Mouse (Mus musculus) MEL (cell line): ENCODE measurements at regions not wholly inside any gene's neighbourhood (a gene's known extent, or its start where the extent isn't known, plus 50 kb on each side); places are given as distances from the start of the nearest gene placed in this dataset.

ENCODE experiments used
- DNase-seq: peaks from one replicate; pipeline ENCODE4 v3.0.0; 2011; ENCODE audit warnings: low read depth, low spot score
- H3K27ac ChIP-seq: 2 replicates; pipeline ENCODE4 v1.5.1; 2012; ENCODE audit warnings: low read depth, mild to moderate bottlenecking, control low read depth, low read length, moderate library complexity; ENCODE audit not compliant: control insufficient read depth
- H3K27me3 ChIP-seq, 2 experiments: fragments of 150-350 bp in 1 of 2; sonication (generic) in 1 of 2; 2 replicates each; pipeline ENCODE4 v1.6.1; 2012; ENCODE audit warnings: low read length in 2 of 2, mild to moderate bottlenecking in 2 of 2, improper control_type of control experiment in 1 of 2, moderate library complexity in 1 of 2; ENCODE audit not compliant: insufficient read depth in 2 of 2, control insufficient read depth in 1 of 2
- H3K36me3 ChIP-seq, 2 experiments: 2 replicates each; pipeline ENCODE4 v1.6.1; 2012 to 2014; ENCODE audit warnings: low read length in 2 of 2, improper control_type of control experiment in 1 of 2, inconsistent platforms in 1 of 2, mild to moderate bottlenecking in 1 of 2; ENCODE audit not compliant: insufficient read depth in 2 of 2, control insufficient read depth in 1 of 2
- H3K4me1 ChIP-seq, 2 experiments: fragments of 150-350 bp in 1 of 2; sonication (generic) in 1 of 2; 2 replicates each; pipeline ENCODE4 v1.6.1; 2012; ENCODE audit warnings: low read length in 2 of 2, improper control_type of control experiment in 1 of 2, mild to moderate bottlenecking in 1 of 2; ENCODE audit not compliant: insufficient read depth in 2 of 2, control insufficient read depth in 1 of 2
- H3K4me3 ChIP-seq, 2 experiments: fragments of 150-350 bp in 1 of 2; sonication (generic) in 1 of 2; 2 replicates each; pipeline ENCODE4 v1.5.1; 2012; ENCODE audit warnings: low read depth in 2 of 2, low read length in 2 of 2, mild to moderate bottlenecking in 2 of 2, moderate library complexity in 2 of 2, control low read depth in 1 of 2, improper control_type of control experiment in 1 of 2; ENCODE audit not compliant: control insufficient read depth in 1 of 2, insufficient read depth in 1 of 2
- H3K79me2 ChIP-seq: 2 replicates; pipeline ENCODE4 v1.6.1; 2012; ENCODE audit warnings: mild to moderate bottlenecking, low read length, moderate library complexity; ENCODE audit not compliant: control insufficient read depth, poor library complexity, insufficient read depth
- H3K9ac ChIP-seq: 2 replicates; pipeline ENCODE4 v1.6.1; 2012; ENCODE audit warnings: low read depth, mild to moderate bottlenecking, control low read depth, low read length, moderate library complexity; ENCODE audit not compliant: control insufficient read depth, poor library complexity, severe bottlenecking
- H3K9me3 ChIP-seq: fragments of 150-350 bp; sonication (generic); replicated peaks from 2 replicates; pipeline ENCODE4 v1.6.1; 2012; ENCODE audit warnings: mild to moderate bottlenecking, low read length, improper control_type of control experiment, moderate library complexity; ENCODE audit not compliant: insufficient read depth
- CHD2 ChIP-seq: IDR thresholded peaks from 2 replicates; pipeline ENCODE4 v1.6.1; 2011; ENCODE audit warnings: low read length, improper control_type of control experiment
- E2F4 ChIP-seq: IDR thresholded peaks from 2 replicates; pipeline ENCODE4 v1.6.1; 2011; ENCODE audit warnings: low read depth, low read length, improper control_type of control experiment, borderline replicate concordance
- EP300 ChIP-seq, 2 experiments: IDR thresholded peaks; 2 replicates each; pipeline ENCODE4 v1.6.1; 2011; ENCODE audit warnings: improper control_type of control experiment in 2 of 2, low read length in 2 of 2, low read depth in 1 of 2, mild to moderate bottlenecking in 1 of 2
- ETS1 ChIP-seq: IDR thresholded peaks from 2 replicates; pipeline ENCODE4 v1.6.1; 2012; ENCODE audit warnings: low read depth, mild to moderate bottlenecking, inconsistent platforms, low read length, improper control_type of control experiment, moderate library complexity
- HCFC1 ChIP-seq: IDR thresholded peaks from 2 replicates; pipeline ENCODE4 v1.6.1; 2012; ENCODE audit warnings: low read depth, mild to moderate bottlenecking, inconsistent platforms, low read length, improper control_type of control experiment, moderate library complexity
- JUND ChIP-seq: IDR thresholded peaks from 2 replicates; pipeline ENCODE4 v1.6.1; 2011; ENCODE audit warnings: low read depth, mild to moderate bottlenecking, improper control_type of control experiment, low read length
- KAT2A ChIP-seq: conservative IDR thresholded peaks from 2 replicates; pipeline ENCODE4 v1.6.1; 2012; ENCODE audit warnings: low read depth, low read length, improper control_type of control experiment, inconsistent platforms
- MAX ChIP-seq: IDR thresholded peaks from 2 replicates; pipeline ENCODE4 v1.6.1; 2011; ENCODE audit warnings: low read length, improper control_type of control experiment
- MAZ ChIP-seq: IDR thresholded peaks from 2 replicates; pipeline ENCODE4 v1.6.1; 2012; ENCODE audit warnings: low read depth, mild to moderate bottlenecking, inconsistent platforms, low read length, improper control_type of control experiment
- POLR2AphosphoS5 ChIP-seq: IDR thresholded peaks from 2 replicates; pipeline ENCODE4 v1.6.1; 2012; ENCODE audit warnings: low read depth, borderline replicate concordance, mild to moderate bottlenecking, inconsistent platforms, low read length, moderate library complexity, mixed read lengths
- SIN3A ChIP-seq: IDR thresholded peaks from 2 replicates; pipeline ENCODE4 v1.6.1; 2012; ENCODE audit warnings: low read length, improper control_type of control experiment, inconsistent platforms

GRCm38 (mm10) chr12:109832964-109833363 lies 232.8 kb upstream of the Rtl1 start:
- no peaks in the 10 kb centered on the region for H3K9me3 ChIP-seq
- no peak overlapping the region for H3K27ac ChIP-seq
- no peaks in the 10 kb centered on the region for H3K79me2 ChIP-seq
- no peaks in the 10 kb centered on the region for H3K27me3 ChIP-seq
- no peaks in the 10 kb centered on the region for H3K4me1 ChIP-seq
- no peaks in the 10 kb centered on the region for H3K36me3 ChIP-seq
- TF ChIP-seq EP300 (IDR thresholded peaks at IDR 0.05; ENCODE audit: low read depth in 1 of 2, low read length in 2 of 2) = no peak
- TF ChIP-seq CHD2 = no peak
- TF ChIP-seq HCFC1 = no peak
- TF ChIP-seq KAT2A = no peak
- no peak for TF ChIP-seq ETS1
- no peak for TF ChIP-seq MAZ
- no peak for TF ChIP-seq SIN3A
- no peak overlapping the region for H3K9ac ChIP-seq
- no peak for DNase-seq
- no peak overlapping the region for H3K4me3 ChIP-seq

GRCm38 (mm10) chr12:109836521-109836920 lies 236.4 kb upstream of the Rtl1 start:
- no peak overlapping the region for H3K9ac ChIP-seq
- no peaks in the 10 kb centered on the region for H3K4me1 ChIP-seq
- no peaks in the 10 kb centered on the region for H3K9me3 ChIP-seq
- no peak for DNase-seq
- no peaks in the 10 kb centered on the region for H3K36me3 ChIP-seq
- no peak for TF ChIP-seq MAZ
- TF ChIP-seq MAX = no peak
- TF ChIP-seq POLR2AphosphoS5 = no peak
- H3K27ac ChIP-seq = no peak overlapping the region
- H3K4me3 ChIP-seq = no peak overlapping the region
- H3K79me2 ChIP-seq = no peaks in the 10 kb centered on the region
- H3K27me3 ChIP-seq = no peaks in the 10 kb centered on the region

- H3K4me1 ChIP-seq = no peaks in the 10 kb centered on the region
- H3K9me3 ChIP-seq = no peaks in the 10 kb centered on the region
- H3K9ac ChIP-seq = no peak overlapping the region
- H3K27ac ChIP-seq = no peak overlapping the region
- H3K4me3 ChIP-seq = no peak overlapping the region
- no peak for TF ChIP-seq E2F4
- no peak for TF ChIP-seq JUND
- no peaks in the 10 kb centered on the region for H3K36me3 ChIP-seq
- H3K27me3 ChIP-seq = no peaks in the 10 kb centered on the region
- no peak for DNase-seq
- H3K79me2 ChIP-seq = no peaks in the 10 kb centered on the region
These were observed 239.0 kb upstream of the Rtl1 start for GRCm38 (mm10) chr12:109839126-109839587.
